Mouse (Mus musculus): Measurements from ENCODE around the gene Psd.

Psd gene

DNA sequence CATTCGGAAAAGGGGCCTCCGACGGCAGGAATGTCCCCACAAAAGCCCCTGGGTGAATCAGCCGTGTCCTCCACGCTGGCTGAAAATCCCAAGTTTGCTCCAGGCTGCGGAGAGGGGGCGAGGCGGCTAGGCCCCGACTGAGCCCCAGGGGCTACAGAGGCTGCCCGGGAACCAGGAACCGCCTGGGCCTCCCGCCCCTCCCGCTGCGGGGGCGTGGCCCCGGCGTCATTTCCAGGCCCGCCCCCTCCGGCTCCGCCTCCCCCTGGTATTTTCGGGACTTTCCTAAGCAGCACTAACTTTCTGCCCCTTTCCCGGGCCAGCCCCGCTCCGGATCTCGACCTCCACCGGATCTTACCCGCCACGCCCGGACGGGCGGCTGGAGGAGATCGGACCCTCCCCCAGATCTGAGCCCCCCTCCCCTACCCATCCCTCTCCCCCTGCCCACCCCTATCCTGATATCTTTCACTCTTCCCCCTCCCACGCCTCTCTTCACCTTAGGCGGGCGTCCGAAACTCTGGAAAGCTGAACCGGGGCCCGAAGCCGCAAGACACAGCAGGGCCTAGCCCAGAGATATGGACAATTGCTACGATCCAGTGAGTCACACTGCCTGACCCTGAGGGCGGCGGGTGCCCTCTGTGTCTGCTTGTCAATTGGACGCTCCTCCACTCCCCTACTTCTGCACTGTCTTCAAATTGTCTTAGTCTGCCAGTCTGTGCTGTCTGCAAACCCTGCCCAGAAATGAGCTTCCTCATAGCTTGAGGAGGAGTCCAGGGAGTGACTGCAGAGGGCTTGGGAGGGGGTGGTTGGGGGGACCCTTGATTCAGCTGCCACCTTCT, 21.3 kb downstream of the Psd start:
- DNase-seq (ENCODE audit: low spot score) = peak; percentile 93

DNA sequence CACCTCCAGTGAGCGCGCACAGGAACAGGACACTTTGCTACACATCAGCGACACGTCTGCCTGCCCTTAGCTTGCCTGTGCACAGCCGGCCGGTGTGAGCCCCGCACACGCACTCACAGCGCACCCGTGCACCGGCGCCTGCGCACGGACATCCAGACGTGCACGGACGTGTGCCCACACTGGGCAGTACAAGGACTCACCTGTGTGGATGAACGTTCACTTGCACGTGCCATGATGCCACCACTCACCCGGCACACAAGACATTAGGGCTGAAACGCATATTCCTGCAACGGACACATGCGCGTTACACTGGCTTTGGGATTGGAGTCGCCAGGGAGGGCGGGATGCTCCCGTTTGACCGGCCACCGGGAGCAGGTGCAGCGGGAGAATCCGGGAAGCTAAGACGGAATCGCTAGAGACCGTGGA, 22.0 kb downstream of the Psd start:
- DNase-seq (ENCODE audit: low spot score) = no peak

DNA sequence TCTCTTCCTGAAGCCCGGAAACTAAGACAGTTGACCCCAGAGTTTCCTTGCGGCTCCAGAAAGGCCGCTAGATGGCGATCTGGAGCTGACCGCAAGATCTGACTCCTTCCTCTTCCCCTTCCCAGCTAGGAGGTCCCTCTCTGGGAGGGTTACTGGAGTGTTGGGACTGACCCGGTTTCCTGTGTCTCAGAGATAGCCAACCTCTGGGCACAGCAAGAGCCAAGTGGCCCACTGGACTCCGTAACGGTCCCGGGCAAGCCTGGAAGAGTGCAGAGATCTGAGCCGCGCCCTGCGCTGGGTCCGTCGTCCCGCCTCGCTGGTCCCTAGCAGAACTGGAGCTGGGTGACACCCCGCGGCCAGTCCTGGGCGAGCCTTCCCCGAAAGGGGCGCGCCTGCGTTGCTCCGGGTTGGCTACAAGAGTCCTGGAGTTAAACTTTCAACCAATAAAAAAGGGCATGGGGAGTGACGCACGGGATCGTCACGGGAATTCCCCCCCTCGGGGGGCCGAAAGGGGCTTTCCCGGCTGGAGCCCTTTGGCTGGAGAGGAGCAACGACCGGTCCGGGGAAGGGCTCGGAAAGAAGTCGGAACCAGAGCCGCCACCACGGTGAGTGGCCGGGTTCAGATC, 22.6 kb downstream of the Psd start, which contains the start of gene Nfkb2:
TSS of gene Nfkb2 (plus strand) at position 105 of the 626 bp plus-strand sequence.
- DNase-seq (ENCODE audit: low spot score) = peak; percentile 96

DNA sequence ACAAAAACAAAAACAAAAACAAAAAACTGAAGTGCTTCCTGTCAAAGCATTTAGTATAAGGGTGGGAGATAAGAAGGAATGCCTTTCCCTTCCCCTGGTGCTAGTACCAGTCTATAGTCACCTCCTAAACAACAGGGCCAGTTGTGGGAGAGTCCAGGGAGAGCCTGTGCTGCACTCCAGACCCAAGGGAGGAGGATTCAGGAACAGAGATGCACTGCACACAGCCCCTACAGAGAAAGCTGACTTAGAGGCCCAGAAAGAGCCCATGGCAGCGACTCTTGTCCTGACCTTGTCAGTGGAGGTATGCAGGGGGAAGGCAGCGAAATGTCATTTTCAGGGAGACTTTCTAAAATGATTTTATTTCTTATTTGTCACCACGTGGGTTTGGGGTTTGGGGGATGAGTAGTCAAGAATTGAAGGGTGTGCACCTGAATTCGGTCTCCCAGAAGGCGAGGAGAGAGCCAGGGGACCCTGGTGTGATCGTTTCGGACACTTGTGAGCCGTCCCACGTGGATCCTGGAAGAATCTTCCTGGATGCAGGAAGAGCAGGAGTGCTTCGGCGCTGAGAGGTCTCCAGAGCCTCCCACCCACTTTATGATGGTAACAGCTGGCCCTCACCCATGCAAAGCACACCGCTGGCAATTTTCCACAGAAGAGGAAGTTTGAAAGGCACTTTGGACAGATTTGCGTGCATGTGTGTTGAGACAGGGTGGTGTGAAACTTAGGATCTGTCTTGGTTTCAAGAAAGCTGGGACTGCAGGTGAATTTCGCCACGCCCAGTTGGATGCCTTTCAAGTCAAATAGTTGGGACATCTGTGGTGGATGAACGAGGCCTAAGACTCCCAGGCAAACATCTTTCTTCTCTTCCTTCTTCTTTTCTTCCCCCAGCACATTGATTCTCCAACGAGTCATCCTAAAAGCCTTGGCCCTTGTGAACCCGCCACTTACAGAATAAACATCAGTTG, 23.4 kb downstream of the Psd start:
- no peak for DNase-seq (ENCODE audit: low spot score)

DNA sequence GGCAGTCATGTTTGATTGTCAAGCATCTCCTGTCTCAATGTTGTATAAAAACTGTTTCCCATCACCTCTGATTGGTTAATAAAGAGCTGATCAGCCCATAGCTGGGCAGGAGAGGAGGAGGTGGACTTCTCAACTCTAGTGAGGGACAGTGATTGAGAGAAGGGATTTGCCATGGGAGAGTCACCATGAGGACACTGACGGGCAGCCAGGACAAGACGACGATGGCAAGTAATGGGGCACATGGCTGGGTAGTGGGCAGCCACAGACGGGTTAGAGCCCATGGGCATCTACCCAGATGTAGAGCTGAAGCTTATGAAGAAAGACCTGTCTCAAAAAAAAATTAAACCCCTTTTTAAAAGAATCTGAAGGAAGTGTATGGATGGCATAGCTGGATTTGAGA, 24.4 kb downstream of the Psd start:
- DNase-seq (ENCODE audit: low spot score) = no peak

DNA sequence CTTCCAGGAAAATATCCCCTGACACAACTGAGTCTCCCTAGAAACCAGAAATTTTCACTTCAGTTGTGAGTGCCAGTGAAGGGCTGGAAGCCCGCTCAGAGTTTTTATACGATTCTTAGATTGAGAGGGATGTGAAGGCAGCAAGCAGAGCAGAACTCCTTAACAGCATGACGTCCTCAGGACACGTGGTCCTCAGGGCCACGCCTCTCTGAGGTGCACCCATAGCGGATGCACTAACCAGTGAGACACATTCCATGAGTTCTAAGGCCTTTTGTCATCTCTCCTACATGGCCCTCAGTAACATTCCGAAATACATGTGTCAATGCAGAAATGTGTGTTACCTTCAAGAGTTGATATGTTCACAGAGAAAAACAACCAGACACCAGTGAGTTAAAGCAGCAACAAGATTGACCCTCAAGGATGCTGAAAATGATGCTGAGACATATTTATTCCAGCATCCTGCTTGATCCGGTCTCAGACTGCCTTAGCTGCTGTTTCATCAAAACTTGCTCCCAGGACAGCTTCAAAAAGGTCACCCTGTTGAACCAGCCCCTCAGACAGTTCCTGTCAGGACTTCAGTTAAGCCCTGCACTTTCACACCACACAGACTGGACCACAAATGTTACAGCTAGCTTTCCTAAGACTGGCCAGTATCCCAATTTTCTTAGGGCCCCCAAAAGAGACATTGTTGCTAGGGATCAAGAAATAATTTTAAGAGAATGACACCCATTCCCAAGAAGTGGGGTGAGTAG, 26.5 kb downstream of the Psd start:
- no peak for DNase-seq (ENCODE audit: low spot score)

DNA sequence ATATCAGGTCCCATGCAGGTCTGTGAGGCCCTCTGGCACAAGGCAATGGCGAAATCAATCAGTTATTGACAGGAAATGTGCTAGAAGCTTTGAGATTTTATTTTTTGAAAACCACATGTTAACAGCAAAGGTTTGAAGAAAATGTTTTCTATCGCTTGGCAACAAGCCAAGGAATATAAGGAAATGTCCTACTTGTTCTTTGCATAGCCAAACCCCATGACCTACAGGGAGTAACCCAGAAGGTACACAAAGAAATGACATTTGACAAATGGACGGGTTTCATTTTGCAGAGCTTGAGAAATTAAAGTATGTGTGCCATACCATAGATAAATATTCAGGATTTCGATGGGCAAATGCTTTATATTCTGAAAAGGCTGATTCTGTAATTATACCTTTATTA, 30.0 kb downstream of the Psd start:
- no peak for DNase-seq (ENCODE audit: low spot score)

DNA sequence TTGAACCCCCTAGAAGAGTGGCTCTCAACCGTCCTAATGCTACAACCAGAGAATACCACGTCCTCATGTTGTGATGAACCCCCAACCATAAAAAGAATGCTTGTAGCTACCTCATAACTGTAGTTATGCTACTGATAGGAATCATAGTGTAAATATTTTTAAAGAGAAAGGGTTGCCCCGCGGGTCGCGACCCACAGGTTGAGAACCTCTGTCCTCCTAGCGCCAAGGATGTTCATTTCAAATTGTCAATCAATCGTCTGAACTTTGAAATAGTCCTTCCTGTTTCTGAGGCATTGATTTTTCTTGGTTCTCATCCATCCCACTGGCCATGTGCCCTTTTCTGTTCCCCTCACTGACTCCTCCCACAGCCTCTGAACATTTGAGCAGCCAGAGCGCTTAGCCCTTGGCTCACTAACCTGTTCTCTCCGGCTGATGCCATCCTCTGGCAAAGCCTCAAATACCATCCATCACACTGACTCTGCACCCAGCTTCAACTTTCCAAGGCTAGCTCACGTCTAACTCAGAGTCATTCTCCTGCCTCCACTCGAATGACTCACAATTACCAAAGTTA, 36.3 kb downstream of the Psd start:
- DNase-seq (ENCODE audit: low spot score) = no peak

DNA sequence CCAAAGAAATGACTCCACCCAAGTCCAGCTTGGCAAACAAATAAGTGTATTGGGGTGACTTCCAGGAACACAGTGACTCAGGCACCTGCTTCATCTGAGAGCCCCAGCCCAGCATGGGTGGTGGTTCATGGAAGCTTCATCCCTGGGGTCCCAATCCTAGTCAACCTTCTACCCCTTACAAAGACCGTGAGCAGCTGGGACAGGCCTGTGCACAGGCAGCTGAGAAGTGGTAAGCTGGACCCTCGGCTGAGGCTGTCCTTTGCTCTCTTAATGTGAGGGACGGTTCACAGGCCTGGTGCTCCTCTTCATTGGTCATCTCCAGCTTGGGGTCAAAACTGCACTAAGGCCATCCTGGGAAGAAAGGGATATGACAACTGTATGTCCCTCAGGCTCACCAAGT, 39.4 kb downstream of the Psd start:
- DNase-seq (ENCODE audit: low spot score) = no peak

DNA sequence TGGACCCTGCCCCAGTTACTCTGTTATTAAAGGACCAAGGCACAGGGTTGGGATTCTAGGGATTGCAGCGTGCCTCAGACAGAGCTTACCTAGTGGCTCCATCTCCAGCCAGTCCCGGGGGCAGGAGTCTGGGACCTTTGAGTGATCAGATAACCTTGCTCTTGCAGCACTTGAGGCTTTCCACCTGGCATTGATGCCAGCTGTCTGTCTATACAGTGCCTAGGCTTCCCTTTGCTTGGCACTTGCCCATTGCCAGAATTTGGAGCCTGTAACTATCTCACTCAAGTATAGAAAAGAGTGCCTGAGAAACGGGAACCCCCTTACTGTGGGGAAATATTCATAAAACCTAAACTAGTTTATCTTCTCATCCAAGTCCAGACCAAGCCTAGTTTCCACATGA, 40.0 kb downstream of the Psd start:
- DNase-seq (ENCODE audit: low spot score) = no peak

DNA sequence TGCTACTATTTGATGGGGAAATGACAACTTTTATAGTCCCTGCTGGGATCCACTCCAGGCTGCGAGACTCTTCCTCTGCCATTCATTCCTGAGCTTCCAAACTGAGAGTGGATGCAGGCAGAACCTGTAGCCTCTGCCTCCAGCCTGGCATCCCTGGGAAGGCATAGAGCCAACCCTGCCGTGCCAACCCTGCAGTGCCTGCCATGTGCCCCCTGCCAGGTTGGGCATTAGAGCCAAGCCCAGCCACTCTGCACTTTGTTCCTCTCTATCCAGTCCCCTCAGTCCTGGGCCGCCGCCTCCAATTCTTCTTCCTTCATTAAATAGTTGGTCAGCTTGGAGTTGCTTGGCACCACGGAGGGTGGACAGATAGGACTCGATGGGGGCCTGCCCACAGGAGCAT, 40.9 kb downstream of the Psd start:
- no peak for DNase-seq (ENCODE audit: low spot score)

DNA sequence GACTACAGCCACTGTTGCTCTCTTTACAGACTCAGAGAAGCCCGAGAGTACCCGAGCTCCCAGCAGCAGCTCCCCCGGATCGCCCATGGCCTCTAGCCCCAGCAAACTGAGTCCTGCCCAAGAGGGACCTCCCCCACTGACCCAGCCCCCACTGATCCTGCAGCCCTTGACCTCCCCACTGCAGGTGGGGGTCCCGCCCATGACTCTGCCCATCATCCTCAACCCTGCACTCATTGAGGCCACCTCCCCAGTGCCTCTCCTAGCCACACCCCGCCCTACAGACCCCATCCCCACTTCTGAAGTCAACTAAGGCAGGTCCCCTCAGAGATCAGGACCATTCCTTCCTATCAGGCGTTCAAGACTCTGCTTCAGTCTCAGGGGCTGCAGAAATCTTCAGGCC, 41.3 kb downstream of the Psd start:
- no peak for DNase-seq (ENCODE audit: low spot score)

DNA sequence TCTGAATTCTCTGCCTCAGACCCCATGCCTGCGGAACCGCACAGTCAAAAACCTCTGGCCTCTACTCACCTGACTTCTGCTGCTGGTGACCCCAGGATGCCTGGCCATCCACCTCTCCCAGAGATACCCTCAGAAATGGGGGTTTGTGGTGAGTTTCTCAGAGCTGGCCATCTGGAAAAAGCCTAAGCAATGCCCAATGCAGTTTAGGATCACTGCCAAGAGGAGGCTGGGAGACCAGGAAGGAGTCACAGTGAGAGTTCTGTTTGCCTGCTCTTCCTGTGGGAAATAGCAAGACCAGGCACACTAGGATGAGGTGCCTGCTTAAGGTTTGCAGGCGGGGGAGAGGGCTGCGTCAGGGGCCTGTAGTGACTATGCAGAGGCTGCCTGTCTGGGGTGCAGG, 42.3 kb downstream of the Psd start:
- DNase-seq (ENCODE audit: low spot score) = no peak

DNA sequence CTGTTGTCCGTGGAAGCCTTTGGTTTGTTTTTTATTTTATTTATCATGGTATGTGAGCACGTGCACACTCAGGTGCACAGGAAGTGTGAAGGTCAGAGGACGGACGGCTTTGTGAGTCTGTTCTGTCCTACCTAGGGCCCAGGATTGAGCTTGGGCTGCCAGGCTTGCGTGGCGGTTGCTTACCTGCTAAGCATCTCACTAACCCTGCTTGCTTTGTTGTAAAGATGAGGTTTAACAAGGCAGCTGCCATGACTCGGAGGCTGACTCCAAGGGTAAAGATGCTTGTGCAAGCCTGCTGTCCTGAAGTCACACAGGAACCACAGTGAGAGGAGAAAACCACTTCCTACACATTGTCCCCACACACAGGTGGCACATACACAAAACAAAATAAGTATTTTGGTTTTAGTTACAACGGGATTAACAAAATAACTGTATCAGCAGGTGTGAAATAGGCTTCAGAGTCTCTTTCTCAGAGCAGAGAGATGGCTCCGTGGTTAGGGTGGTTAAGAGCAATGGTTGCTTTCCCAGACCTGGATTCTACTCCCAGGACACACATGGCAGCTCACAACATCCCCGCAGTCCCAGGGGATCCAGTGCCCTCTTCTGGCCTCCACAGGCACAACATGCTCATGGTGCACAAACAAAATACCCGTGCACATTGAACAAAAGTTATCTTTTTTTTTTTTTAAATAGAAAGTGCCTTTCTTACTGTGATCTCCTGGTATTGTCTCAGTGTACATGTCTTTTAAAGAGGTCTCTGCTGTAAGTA, 44.7 kb downstream of the Psd start:
- no peak for DNase-seq (ENCODE audit: low spot score)

DNA sequence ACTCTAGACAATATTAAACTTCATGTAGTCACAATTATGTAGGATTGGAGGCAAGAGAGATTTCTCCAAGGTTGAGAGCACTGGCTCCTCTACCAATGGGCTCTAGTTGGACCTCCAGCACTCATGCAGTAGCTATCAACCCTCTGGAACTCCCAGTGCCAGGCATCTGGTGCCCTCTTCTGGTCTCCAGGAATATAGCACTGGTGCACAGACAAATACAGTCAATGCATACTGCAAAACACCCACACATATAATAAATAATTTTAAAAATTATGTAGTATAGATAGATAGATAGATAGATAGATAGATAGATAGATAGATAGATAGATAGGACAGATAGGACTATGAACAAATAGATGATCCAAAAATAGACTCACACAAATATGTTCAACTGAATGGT, 51.6 kb downstream of the Psd start:
- DNase-seq (ENCODE audit: low spot score) = peak; percentile 21

DNA sequence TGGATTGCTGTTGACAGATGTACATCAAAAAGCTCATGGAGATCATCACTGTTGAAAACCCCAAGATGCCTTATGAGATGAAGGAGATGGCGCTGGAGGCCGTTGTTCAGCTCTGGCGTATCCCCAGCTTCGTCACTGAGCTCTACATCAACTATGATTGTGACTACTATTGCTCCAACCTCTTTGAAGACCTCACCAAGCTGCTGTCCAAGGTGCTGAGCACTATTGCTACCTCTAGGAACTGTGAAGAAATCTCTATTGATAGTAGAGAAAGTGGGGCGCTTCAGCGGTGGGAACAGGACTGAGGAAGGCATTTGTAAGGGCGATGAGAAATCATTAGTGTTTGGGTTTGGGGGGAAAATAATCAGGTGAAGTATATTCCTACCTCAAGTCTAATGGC, 62.2 kb downstream of the Psd start:
- no peak for DNase-seq (ENCODE audit: low spot score)
